Mouse (Mus musculus): ENCODE measurements at regions not wholly inside any gene's neighbourhood (a gene's known extent, or its start where the extent isn't known, plus 50 kb on each side); places are given as distances from the start of the nearest gene placed in this dataset.

DNA sequence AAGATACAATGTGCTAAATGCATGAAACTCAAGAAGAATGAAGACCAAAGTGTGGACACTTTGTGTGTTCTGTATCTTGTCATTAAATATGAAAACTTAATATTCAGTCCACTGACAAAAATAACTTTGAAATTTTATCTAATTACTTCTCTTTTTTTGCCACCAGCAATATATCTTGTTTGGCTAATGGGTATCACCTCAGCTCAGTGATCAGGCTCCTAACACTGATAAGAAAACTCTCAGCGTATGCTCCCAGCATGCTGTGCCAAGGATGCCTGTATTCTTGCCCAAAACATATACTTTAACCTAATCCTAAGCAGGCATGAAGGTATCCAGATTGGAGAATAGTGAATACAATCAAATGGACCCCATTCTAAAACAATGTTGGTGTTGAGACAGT, 53.3 kb upstream of the Ptpn12 start:
- DNase-seq (ENCODE audit: low spot score) = no peak

DNA sequence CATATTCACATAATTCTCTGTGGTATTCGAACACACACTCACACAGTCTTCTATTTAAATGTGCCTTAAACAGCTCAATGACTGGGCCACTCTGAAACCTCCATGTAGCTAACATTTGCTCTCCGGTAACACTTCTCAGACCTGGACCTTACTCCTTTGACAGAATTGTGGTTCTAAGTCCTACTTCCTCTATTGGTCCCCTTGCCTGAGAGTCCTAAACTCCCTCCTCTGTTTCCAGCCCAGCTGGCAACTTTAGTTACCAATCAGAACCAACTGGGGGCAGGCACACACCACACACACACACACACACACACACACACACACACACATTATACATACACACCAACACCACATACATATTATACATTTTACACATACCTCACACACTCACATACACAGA, 57.7 kb upstream of the Ptpn12 start:
- DNase-seq (ENCODE audit: low spot score) = no peak

DNA sequence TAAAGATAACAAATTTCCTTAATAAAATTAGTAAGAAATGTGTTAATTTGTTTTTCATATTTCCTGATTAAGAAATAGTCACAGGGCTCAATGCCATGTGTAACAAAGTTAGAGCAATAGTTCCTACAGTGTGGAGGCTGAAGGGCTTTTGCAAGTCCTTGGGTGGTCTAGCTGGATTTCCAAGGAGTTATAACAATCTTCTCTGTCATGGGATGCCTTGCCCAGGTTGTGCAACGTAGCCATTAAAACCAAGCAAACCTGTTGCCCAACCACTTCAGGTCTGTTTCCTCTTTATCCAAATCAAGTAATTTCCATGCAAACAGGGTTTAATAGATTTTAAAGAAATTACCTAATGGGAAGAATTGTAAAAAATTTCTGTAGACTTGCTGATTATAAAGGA, 59.8 kb upstream of the Ptpn12 start:
- DNase-seq (ENCODE audit: low spot score) = no peak

DNA sequence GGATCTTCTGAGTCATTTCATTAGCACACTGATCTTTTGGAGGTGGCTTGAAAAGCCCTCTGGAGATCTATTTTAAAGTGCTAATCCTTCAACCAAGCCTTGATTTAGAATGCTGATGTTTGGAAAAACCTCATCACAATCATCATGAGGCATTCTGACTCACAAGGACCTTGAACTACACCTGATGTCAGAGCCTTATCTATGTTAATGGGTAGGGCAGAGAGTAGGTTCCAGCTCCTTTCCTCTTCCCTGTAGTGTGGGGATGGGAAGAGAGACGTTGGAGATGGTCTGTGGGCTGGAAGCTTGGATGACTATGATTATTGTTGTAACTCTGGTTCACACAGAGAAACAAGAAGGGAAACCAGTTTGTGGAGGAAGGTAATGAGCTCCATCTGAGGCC, 63.0 kb upstream of the Gsap start:
- DNase-seq (ENCODE audit: low spot score) = no peak

DNA sequence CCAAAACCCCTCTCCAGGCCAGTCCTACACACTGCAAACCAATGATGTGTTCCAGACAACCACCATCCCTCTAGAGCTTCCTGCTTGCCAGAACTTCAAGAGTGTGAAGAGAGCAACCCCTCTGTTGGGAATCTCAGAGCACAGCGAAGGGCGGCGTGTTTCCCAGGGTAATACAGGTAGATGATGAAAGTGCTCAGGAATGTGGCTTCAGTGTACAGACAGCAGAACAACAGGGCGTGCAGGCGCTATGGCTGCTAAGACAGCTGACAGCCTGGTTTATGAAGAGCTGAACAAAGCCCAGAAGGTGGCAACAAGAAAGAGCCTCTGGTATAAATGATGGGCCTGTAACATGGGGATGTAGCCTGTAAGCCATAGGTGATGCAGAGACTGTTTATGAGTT, 61.0 kb upstream of the Gsap start:
- no peak for DNase-seq (ENCODE audit: low spot score)

DNA sequence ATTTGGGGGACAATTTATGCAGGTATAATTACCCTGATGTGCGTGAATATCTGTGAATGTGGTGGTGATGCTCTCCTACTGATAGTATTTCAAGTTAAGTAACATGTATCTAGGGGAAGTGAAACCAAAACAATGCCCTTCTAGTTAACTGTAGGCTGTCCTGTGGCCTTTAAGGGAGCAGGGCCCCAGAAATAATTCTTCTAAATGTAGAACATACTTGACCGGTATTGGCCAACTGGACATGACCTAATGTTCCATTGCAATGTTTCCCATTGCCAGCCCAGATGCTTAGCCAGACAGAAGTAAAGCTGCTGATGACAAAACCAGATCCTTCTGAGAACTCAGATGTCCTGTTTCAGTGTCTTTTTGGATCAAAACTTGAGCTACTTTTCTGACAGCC, 54.9 kb upstream of the Gsap start:
- peak; percentile 14 for DNase-seq (ENCODE audit: low spot score)

DNA sequence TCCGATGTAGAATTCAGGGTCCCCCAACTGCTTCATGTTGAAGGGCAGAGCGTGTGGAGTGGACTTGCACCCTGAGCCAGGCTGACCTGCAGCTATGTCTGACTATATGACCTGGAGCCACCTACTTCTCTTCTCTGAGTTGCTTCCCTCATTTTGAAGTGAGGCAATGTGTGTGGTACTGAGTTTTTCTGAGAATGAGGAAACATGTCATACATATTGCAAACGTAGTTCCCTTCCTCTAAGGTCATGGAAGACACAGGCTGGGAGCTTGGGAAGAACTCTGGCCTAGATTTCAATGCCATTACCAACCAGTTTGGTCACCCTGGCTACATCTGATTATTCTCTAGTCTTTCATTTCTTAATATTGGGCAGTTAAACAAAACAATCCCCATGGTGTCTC, 54.1 kb upstream of the Gsap start:
- DNase-seq (ENCODE audit: low spot score) = no peak

DNA sequence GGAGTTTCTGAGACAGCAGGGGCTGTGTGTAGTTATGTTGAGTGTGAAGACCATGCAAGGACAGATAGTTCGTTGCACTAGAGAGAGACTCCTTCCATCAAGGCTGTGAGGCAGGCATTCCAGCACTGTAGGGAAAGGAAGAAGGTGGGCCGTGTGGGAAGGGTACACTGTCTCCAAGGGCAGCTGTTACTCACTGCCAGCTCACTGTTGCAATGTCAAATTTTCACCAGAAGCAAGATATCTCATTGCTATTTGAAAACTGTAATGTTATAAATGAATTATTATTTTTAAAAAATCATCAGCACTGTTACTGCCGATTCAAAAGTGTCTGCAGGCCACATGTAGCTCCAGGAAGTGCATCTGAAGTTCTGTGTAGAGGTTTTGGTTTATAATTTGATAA, 50.6 kb upstream of the Gsap start:
- no peak for DNase-seq (ENCODE audit: low spot score)

DNA sequence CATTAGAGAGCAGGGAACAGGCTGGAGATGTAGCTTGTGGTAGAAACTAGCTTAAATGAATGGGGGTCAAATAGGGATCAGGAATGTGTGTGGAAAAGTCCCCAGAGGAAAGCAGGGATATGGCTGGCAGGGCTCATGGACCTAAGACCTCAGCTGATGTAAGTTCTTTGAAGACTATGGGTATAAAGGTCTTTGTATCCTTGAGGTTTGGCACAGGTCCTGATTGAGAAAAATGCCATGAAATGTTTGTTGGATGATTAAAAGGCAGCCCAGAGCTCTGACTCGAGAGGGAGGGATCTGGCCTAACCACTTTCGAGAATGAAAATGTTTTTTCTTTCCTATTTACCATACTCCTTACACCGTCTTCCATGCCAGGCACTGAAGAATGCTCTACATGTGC, 50.0 kb upstream of the Gsap start:
- no peak for DNase-seq (ENCODE audit: low spot score)

Data from layer of hippocampus, adult 11-12 months (tissue).